Mouse (Mus musculus): ENCODE measurements around the gene Hist1h2af.
A peak's percentile ranks its signal among the peaks of the same experiment; 100 is the strongest.
"Not testable (repeated sequence)": the region's sequence is repeated elsewhere in the genome, so short reads cannot be mapped to it uniquely, and the experiment has no call there.

DNA sequence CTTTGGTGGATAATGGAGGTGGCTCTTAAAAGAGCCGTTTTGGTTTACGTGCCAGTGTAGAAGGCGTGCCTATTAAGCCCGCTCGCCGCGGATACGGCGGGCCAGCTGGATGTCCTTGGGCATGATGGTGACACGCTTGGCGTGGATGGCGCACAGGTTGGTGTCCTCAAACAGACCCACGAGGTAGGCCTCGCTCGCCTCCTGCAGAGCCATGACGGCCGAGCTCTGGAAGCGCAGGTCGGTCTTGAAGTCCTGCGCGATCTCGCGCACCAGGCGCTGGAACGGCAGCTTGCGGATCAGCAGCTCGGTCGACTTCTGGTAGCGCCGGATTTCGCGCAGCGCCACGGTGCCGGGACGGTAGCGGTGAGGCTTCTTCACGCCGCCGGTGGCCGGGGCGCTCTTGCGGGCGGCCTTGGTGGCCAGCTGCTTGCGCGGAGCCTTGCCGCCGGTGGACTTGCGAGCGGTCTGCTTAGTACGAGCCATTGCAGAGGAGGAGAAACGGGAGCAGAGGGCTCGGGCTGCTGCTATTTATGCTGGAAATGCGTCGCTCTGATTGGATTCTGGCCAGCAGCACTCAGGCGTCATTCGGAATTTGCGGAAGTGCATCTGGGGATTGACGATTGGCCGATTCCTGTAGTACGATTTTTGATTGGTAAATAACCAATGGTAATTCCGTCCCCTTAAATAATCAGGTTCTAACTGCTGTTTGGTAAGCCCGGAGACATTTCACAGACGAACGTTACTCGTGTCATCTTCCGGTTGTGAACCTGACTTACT lies 28.4 kb downstream of the Hist1h2af start, which contains the start of gene Hist1h3e:
- peak; percentile 97 for TF ChIP-seq POLR2A (IDR thresholded peaks at IDR 0.05; ENCODE audit: insufficient read depth, low read length)
- TF ChIP-seq CTCF (IDR thresholded peaks at IDR 0.05; ENCODE audit: low read depth, low read length) = not testable (repeated sequence)
